Mouse (Mus musculus) erythroblast, embryonic 14.5 days (primary cell): Measurements from ENCODE around the gene Irf2. TPM values are rescaled to one million over a fixed set of nuclear protein-coding genes. Genes with fewer than 3 reads are reported as not detected.

Experiments
- H3K27me3 ChIP-seq: 2 replicates; pipeline ENCODE4 v1.6.1; 2012; ENCODE audit warnings: inconsistent platforms; ENCODE audit not compliant: control insufficient read depth
- H3K36me3 ChIP-seq: 2 replicates; pipeline ENCODE4 v1.6.1; 2012; ENCODE audit warnings: mild to moderate bottlenecking, inconsistent platforms; ENCODE audit not compliant: control insufficient read depth
- H3K4me1 ChIP-seq: 2 replicates; pipeline ENCODE4 v1.6.1; 2012; ENCODE audit warnings: inconsistent platforms; ENCODE audit not compliant: control insufficient read depth
- H3K4me3 ChIP-seq: replicated peaks from 2 replicates; pipeline ENCODE3; 2012; ENCODE audit warnings: moderate library complexity, mild to moderate bottlenecking, inconsistent platforms
- H3K9me3 ChIP-seq: 2 replicates; pipeline ENCODE4 v1.6.1; 2012; ENCODE audit warnings: low read length, inconsistent platforms, mixed read lengths; ENCODE audit not compliant: control insufficient read depth
- GATA1 ChIP-seq: IDR thresholded peaks from 2 replicates; pipeline ENCODE4 v1.6.1; 2012; ENCODE audit warnings: low read length, inconsistent platforms, mixed read lengths
- TAL1 ChIP-seq: IDR thresholded peaks from 3 replicates; pipeline ENCODE4 v1.6.1; 2012; ENCODE audit warnings: low read length, inconsistent platforms, mixed read lengths
- polyA plus RNA-seq: library from polyadenylated mRNA; stranded (reverse); fragments of >175 nt; gene quantifications from 2 replicates; pipeline ENCODE4 v1.2.3, GENCODE M21; 2012

The Irf2 gene
- polyA plus RNA-seq, 1 experiment: 0.81 TPM

DNA sequence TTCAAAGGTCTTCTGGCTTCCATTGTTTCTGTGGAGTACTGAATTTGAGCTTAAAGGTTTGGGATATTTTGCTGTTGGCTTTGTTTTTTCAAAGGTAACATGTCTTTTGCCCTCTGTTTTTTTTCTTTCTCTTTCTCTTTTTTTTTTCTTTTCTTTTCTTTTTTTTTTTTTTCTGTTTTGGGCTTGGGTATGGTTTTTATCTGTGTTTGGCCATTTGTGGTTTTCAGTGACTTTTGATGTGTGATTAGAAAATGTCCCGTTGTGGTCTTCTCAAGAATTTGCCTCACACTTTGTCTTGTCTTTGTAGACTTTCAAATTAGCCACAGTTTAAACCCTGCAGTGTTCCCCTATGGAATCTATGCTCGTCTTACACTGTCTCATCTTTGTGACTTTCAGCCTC lies 45.5 kb downstream of the Irf2 start:
- Histone ChIP-seq H3K4me3 (no peak overlapping the region), H3K27me3 (no peaks in the 10 kb centered on the region), H3K4me1 (peaks cover 46% of the 10 kb centered on the region), H3K36me3 (peaks cover 10% of the 10 kb centered on the region), H3K9me3 (peaks cover 4% of the 10 kb centered on the region; the same call in 1 of the 2 replicates)
- TF ChIP-seq GATA1 (no peak), TAL1 (no peak)

DNA sequence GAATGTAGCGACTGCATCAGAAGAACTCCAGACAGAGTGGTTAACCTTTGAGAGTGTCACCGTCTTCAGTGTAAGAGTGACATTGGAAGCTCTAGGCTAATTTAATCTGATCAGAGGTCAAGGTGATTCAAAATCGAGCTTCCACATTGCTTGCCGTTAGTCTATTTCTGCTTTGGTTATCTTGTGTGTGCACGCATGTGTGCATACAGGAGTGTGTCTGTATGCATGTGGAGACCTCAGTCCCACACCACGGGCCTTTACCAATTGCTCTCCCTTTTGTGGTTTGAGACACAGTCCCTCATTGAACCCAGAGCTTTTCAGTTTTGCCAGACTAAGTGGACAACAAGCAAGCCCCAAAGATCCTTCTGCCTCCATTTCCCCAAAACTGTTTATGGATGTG lies 46.4 kb downstream of the Irf2 start:
- TF ChIP-seq TAL1: no peak
- TF ChIP-seq GATA1: no peak
- Histone ChIP-seq H3K4me3 (no peak overlapping the region), H3K27me3 (no peaks in the 10 kb centered on the region), H3K36me3 (peaks cover 5% of the 10 kb centered on the region), H3K9me3 (peaks cover 4% of the 10 kb centered on the region; the same call in 1 of the 2 replicates), H3K4me1 (peaks cover 53% of the 10 kb centered on the region)

DNA sequence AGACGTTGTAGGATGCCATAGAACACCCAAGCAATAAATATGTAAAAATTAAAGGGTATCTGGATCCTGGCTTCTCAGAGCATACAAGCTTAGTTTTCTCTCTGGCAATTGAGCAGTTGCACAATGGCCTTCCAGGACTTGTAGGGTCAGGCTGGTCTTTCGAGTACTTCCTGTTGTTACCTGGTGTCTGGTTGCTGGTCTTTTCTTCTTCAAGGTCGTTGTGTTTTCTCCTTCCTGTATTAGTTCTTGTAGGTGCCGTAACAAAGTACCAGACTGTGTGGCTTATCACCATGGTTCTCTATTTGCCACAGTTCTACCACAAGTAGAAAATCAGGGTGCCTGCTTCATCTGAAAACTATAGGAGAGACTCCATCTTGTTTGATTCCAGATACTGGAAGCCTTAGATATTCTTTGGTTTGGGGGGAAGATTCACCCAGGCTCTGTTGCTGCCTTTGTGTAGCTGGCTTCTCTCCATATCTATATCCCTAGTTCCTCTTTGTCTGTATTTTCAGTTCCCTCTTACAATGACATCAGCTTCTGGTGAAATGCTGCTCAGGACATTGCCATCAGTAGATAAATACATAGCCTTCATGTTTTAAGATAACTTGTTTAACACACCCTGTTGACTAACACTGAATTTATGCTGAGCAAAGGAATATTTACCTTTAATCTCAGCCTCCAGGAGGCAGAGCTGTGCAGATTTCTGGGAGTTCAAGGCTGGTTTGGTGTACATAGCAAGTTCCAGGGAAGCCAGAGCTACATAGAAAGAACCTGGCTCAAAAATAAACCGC lies 49.8 kb downstream of the Irf2 start:
- Histone ChIP-seq H3K4me3 (no peak overlapping the region), H3K9me3 (peaks cover 4% of the 10 kb centered on the region; the same call in 1 of the 2 replicates), H3K36me3 (peaks cover 14% of the 10 kb centered on the region), H3K4me1 (peaks cover 56% of the 10 kb centered on the region), H3K27me3 (no peaks in the 10 kb centered on the region)
- TF ChIP-seq TAL1 (no peak), GATA1 (no peak)

DNA sequence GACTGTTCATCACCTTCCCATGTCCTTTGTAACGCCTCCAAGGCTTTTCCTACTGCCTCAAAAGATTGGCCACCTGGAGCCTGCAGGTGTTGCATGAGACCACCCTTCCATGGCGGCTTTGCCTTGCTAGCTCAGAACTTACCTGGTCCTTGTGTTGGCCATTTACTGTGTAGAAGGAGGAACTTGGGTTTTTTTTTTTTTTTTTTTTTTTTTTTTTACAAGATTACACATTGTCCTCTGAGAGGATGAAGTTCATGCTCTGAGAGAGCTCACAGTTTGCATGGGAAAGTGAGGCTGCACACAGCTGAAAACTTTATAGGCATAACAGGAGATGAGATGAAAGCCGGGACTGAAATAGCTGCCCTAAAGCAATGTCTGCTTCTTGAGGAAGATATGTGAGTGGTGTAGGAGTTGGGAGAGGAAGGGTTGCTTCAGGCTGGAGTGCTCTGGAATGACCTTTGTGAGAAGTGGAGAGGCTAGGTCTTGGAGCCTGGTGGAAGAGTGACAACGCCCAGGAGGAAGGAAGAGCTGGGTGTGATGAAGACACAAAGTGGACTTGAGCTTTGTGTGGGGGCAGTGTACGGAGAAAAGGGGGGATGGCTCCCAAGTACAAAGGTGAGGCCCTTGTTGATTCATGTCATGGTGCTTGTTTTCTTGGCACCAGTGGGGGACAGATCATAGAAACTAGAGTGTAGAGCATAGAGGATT lies 52.3 kb downstream of the Irf2 start:
- Histone ChIP-seq H3K4me3 (no peak overlapping the region), H3K36me3 (peaks cover 22% of the 10 kb centered on the region), H3K27me3 (no peaks in the 10 kb centered on the region), H3K9me3 (peaks cover 4% of the 10 kb centered on the region; the same call in 1 of the 2 replicates), H3K4me1 (peaks cover 39% of the 10 kb centered on the region)
- no peak for TF ChIP-seq TAL1
- no peak for TF ChIP-seq GATA1

DNA sequence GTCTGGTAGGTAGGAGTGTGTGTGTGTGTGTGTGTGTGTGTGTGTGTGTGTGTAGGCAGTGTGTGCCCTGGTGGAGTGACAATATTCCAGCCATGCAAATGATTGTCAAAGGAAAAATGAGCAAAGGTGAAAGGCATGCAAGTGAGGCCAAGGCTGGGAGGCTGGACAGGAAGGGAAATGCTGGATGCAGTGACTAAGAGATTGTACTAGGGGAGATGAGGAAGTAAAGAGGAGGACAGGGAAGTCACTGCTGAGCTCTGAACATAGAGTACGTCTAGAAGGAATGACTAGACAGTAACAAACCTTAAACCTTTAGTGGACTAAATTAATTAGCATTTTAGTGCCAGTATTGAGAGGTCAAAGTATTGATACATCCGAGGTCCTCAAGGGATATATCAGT lies 53.1 kb downstream of the Irf2 start:
- no peaks in the 10 kb centered on the region for H3K27me3 ChIP-seq
- H3K9me3 ChIP-seq: peaks cover 4% of the 10 kb centered on the region; the same call in 1 of the 2 replicates
- H3K4me3 ChIP-seq: no peak overlapping the region
- H3K4me1 ChIP-seq: peaks cover 34% of the 10 kb centered on the region
- peaks cover 28% of the 10 kb centered on the region for H3K36me3 ChIP-seq
- TF ChIP-seq TAL1 (no peak), GATA1 (no peak)

DNA sequence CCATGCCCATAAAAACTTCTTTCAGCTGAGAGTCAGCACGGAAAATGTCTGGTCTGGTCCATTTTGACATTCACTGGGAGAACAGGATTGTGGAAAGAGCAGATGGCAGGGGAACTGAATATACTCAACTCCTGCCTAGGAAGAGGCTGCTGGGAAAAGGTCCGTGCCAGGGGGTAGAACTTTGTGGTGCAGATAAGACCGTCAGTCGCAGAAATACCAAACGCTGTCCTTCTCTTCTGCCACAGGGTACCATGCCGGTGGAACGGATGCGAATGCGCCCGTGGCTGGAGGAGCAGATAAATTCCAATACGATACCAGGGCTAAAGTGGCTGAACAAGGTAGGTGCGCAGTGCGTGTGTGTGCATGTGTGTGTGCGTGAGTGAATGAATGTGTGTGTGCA lies 53.7 kb downstream of the Irf2 start:
- H3K4me1 ChIP-seq: peaks cover 33% of the 10 kb centered on the region
- no peak for TF ChIP-seq GATA1
- no peak for TF ChIP-seq TAL1

DNA sequence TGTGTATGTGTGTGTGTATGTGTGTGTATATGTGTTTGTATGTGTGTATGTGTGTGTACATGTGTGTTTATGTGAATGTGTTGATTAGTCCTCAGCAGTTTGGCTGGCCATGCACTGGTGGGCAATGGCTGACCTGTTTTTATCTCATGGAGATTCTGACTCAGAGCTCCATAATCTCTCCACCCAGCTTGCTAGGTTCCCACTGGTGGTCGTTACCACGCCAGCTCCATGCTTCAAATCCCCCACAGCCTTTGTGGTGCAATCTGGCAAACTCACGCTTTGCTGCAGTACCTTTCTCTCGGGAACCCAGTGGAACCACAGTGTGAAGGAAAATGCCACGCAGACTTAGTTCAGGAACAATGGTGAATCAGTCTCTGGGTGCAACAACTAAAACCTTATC lies 54.8 kb downstream of the Irf2 start:
- no peaks in the 10 kb centered on the region for H3K27me3 ChIP-seq
- TF ChIP-seq TAL1: no peak
- H3K9me3 ChIP-seq: no peaks in the 10 kb centered on the region
- peaks cover 23% of the 10 kb centered on the region for H3K4me1 ChIP-seq
- no peak overlapping the region for H3K4me3 ChIP-seq
- peaks cover 29% of the 10 kb centered on the region for H3K36me3 ChIP-seq

More for the DNA sequence above, 53.7 kb downstream of the Irf2 start:
- Histone ChIP-seq H3K27me3 (no peaks in the 10 kb centered on the region), H3K4me3 (no peak overlapping the region), H3K36me3 (peaks cover 31% of the 10 kb centered on the region), H3K9me3 (0 out of 2 replicates have a peak, but pooled peaks cover 4% of the 10 kb centered on the region)

DNA sequence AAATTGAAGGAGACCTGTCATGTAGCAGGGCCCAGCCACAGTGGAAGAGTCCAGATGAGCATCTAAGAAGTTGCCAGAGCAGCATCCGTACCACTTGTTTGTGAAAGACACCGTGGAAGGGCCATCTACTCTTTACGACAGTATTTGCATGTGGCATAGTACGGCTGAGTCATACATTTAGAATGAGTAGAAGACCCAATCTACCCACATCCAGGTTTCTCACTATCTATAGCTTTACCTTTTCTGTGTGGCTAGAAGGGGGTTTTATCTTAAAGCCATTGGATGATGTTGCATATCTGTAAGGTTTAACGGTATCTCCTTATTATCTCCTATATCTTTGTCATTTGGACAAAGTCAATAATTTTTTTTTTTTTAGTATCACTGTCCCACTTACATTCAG lies 59.7 kb downstream of the Irf2 start:
- TF ChIP-seq GATA1 (no peak), TAL1 (no peak)
- Histone ChIP-seq H3K36me3 (peaks cover 25% of the 10 kb centered on the region), H3K4me1 (peaks cover 6% of the 10 kb centered on the region), H3K9me3 (no peaks in the 10 kb centered on the region), H3K4me3 (no peak overlapping the region), H3K27me3 (no peaks in the 10 kb centered on the region)

DNA sequence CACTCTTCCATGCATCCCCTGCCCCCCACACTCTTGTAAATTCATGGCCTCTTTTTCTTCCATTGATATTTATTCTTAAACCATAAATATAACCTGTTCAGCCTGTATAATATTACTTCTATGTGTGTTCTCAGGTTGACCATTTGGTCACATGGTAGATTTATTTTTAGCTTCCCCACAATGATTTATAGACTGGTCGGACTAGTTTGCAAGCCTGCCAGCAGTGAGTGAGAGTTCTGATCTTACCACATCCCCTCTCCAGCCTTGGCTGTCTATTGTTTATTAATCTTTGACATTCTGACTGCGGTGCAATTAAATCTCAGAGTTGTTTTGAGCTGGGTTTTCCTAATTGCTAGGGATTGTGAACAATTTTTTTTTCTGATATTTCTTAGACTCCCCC lies 60.2 kb downstream of the Irf2 start:
- H3K36me3 ChIP-seq: peaks cover 22% of the 10 kb centered on the region
- TF ChIP-seq GATA1 (no peak), TAL1 (no peak)
- H3K9me3 ChIP-seq: no peaks in the 10 kb centered on the region
- H3K4me1 ChIP-seq: peaks cover 6% of the 10 kb centered on the region; the same call in 1 of the 2 replicates
- no peaks in the 10 kb centered on the region for H3K27me3 ChIP-seq
- no peak overlapping the region for H3K4me3 ChIP-seq
